ENCODE assay signal across 8 mouse cellular contexts in the genomic region with DNA sequence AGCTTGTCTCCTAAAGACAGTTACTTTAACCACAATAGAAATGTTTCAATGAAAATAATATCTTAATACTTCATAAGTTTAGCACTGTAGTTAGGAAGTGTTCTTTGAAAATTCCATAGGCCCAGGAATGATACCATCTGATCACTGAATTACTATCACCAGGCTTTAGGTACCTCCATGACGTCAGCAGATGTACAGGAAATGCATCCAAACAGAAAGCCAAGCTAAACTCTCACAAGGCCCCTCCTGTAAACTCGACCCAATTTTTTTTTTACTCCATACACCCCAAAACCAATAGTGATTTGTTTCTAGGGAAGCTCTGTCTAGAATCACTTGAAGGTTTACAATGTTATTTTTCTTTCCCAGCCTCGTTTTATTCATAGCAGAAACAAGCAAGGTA. TPM values are rescaled to one million over a fixed set of nuclear protein-coding genes. Genes with fewer than 3 reads are reported as not detected.
DNase-seq lines count a peak whose midpoint lies in the region; ATAC-seq and TF ChIP-seq lines count a peak whose summit lies in the region.

No protein-coding gene starts in this region.

- TF ChIP-seq CTCF in kidney, adult 2 months (conservative IDR thresholded peaks at IDR 0.05; ENCODE audit: insufficient read depth, insufficient read length, low read depth, low read length), result no peak

- H3K36me3 ChIP-seq in kidney, adult 2 months (ENCODE audit: control insufficient read depth, insufficient read depth, low read length), result peaks cover 1% of the 10 kb centered on the region; the same call in 1 of the 2 replicates
- H3K36me3 ChIP-seq in hindbrain, embryonic 15.5 days, result peaks cover 10% of the 10 kb centered on the region
- no peaks in the 10 kb centered on the region for H3K36me3 ChIP-seq in midbrain, embryonic 15.5 days (replicated peaks)

- peak overlapping the region; percentile 47; the same call in 1 of the 2 replicates for H3K27ac ChIP-seq in kidney, adult 2 months (ENCODE audit: insufficient read depth, low read depth, low read length)
- peak overlapping the region; percentile 95 for H3K27ac ChIP-seq in hindbrain, embryonic 15.5 days (replicated peaks)
- peak overlapping the region; percentile 91 for H3K27ac ChIP-seq in midbrain, embryonic 15.5 days

- peak; percentile 30 for ATAC-seq in activated CD4-positive, CD25-positive, alpha-beta regulatory T cell, adult 4 months
- no peak for ATAC-seq in hindbrain, embryonic 15.5 days (ENCODE audit: low FRiP score, low read depth)
- no peak for ATAC-seq in midbrain, embryonic 15.5 days (replicated peaks)

- H3K9ac ChIP-seq in hindbrain, embryonic 15.5 days, result peak overlapping the region; percentile 88
- peak overlapping the region; percentile 80 for H3K9ac ChIP-seq in midbrain, embryonic 15.5 days

- H3K4me2 ChIP-seq in hindbrain, embryonic 15.5 days, result peak overlapping the region; percentile 74
- H3K4me2 ChIP-seq in midbrain, embryonic 15.5 days, result peak overlapping the region; percentile 63

- no peaks in the 10 kb centered on the region; the same call in 1 of the 2 replicates for H3K4me1 ChIP-seq in kidney, adult 2 months (ENCODE audit: control insufficient read depth, insufficient read depth, low read length)
- H3K4me1 ChIP-seq in hindbrain, embryonic 15.5 days (replicated peaks), result peaks cover 24% of the 10 kb centered on the region
- peaks cover 8% of the 10 kb centered on the region for H3K4me1 ChIP-seq in midbrain, embryonic 15.5 days

- no peaks in the 10 kb centered on the region for H3K9me3 ChIP-seq in hindbrain, embryonic 15.5 days
- no peaks in the 10 kb centered on the region for H3K9me3 ChIP-seq in midbrain, embryonic 15.5 days

- H3K4me3 ChIP-seq in kidney, adult 2 months (ENCODE audit: insufficient read depth, low read depth, low read length), result peak overlapping the region; percentile 92
- H3K4me3 ChIP-seq in hindbrain, embryonic 15.5 days, result peak overlapping the region; percentile 96
- peak overlapping the region; percentile 82 for H3K4me3 ChIP-seq in midbrain, embryonic 15.5 days

- TF ChIP-seq POLR2A in kidney, adult 2 months (IDR thresholded peaks at IDR 0.05; ENCODE audit: low read depth, low read length), result no peak

- H3K27me3 ChIP-seq in kidney, adult 2 months (replicated peaks; ENCODE audit: control insufficient read depth, insufficient read depth, low read length), result no peaks in the 10 kb centered on the region
- H3K27me3 ChIP-seq in hindbrain, embryonic 15.5 days, result no peaks in the 10 kb centered on the region
- H3K27me3 ChIP-seq in midbrain, embryonic 15.5 days (replicated peaks), result no peaks in the 10 kb centered on the region

- WGBS in kidney, adult 2 months, result 2% methylated on average over 3 of the region's 3 CpGs
- WGBS in hindbrain, embryonic 15.5 days, result 2% methylated on average over 3 of the region's 3 CpGs
- 1% methylated on average over 3 of the region's 3 CpGs for whole genome bisulfite sequencing in midbrain, embryonic 15.5 days

- no peak for DNase-seq in kidney, adult 2 months
- no peak for DNase-seq in kidney, adult 18-20 months
- no peak for DNase-seq in adrenal gland, adult 2 months
- no peak for DNase-seq in spleen, postnatal 14 days (ENCODE audit: low spot score in 2 of 2)
- DNase-seq in kidney, postnatal 36 days, result no peak

RNA-seq across cellular contexts. Expression of gene Etaa1, which starts 0.9 kb away (rescaled TPM):
- 0.94 and 1.2 TPM in 2 replicates for polyA plus RNA-seq in kidney, adult 2 months (2012; rRNA removed)
- 1 to 10 TPM; 4.2 TPM for polyA plus RNA-seq in activated CD4-positive, CD25-positive, alpha-beta regulatory T cell, adult 4 months (2017; shearing (Covaris generic))
- polyA plus RNA-seq in hindbrain, embryonic 15.5 days (2015; fragmentation: Nextera tagmentation; extraction: Ambion mirVana), result 7.2 and 7.8 TPM in 2 replicates
- 5.9 and 6.5 TPM in 2 replicates for polyA plus RNA-seq in midbrain, embryonic 15.5 days (2015; fragmentation: Nextera tagmentation; extraction: Ambion mirVana)
- total RNA-seq in adrenal gland, adult 2 months (2021), result 1 to 10 TPM; 6.8 to 8.8 TPM
- 0.57 and 0.84 TPM in 2 replicates for polyA plus RNA-seq in adrenal gland, adult 2 months (2012; rRNA removed)
